Mouse (Mus musculus) brain, embryonic 14.5 days (tissue): ENCODE measurements around the gene Tert. TPM values are rescaled to one million over a fixed set of nuclear protein-coding genes. Genes with fewer than 3 reads are reported as not detected.

Experiments
- DNase-seq: peaks from one replicate; pipeline ENCODE4 v3.0.0-alpha.2; 2011; ENCODE audit warnings: low read depth
- CTCF ChIP-seq: fragments of 200-500 bp; IDR thresholded peaks from 2 replicates; pipeline ENCODE4 v1.5.1; 2012; ENCODE audit warnings: inconsistent platforms, mild to moderate bottlenecking, moderate library complexity, borderline replicate concordance; ENCODE audit not compliant: insufficient read depth, insufficient read length; ENCODE audit errors: extremely low read depth
- POLR2A ChIP-seq: fragments of 200-500 bp; IDR thresholded peaks from 2 replicates; pipeline ENCODE4 v1.6.1; 2012; ENCODE audit warnings: mild to moderate bottlenecking, inconsistent platforms, borderline replicate concordance; ENCODE audit not compliant: poor library complexity, insufficient read depth, insufficient read length, severe bottlenecking; ENCODE audit errors: extremely low read depth
- polyA plus RNA-seq: library from polyadenylated mRNA; depleted of rRNA; stranded (reverse); fragments of >200 nt; gene quantifications from 2 replicates; pipeline ENCODE4 v1.2.3, GENCODE M21; 2012; rRNA removed

Gene Tert
- polyA plus RNA-seq, 1 experiment, result 17.2 TPM

DNA sequence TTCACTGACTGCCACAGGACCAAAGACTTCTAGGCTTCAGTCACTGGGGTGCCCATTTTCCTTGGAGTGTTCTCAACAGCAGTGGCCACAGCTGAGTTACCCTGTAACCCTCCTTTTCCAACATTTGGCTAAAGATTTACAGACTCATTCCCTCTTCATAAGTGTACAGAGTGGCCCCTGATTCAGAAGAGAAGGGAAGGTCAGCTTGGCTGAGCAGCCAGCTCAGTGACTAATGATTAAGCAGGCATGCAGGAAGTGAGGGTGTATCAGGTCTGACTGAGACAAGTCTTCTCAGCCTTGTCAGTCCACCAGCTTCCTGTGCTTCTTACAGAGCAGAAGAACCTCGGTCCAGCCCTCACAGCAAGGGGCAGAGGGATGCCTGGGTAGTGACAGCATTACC lies 53.7 kb downstream of the Tert start:
- DNase-seq, result no peak
- no peak for TF ChIP-seq POLR2A
- TF ChIP-seq CTCF, result no peak

DNA sequence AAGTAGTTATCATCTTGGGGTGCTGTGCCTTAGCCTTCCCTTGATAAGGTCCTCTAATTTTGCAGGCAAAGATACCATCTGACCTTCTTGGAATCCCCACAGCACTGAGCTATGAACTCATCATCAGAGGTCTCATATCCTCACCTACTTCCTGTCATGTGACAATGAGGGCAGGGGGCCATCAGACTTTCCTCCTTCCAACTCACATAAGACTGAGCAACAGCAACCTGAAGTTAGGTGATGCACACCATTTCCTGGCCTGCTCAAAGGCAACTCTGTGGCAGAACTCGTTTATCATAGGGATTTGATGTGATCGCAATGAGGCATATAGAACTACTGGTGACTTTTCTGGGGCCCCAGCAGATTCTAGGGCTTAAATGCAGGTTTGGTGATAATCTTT lies 55.5 kb downstream of the Tert start:
- TF ChIP-seq POLR2A (no peak), CTCF (no peak)
- no peak for DNase-seq

DNA sequence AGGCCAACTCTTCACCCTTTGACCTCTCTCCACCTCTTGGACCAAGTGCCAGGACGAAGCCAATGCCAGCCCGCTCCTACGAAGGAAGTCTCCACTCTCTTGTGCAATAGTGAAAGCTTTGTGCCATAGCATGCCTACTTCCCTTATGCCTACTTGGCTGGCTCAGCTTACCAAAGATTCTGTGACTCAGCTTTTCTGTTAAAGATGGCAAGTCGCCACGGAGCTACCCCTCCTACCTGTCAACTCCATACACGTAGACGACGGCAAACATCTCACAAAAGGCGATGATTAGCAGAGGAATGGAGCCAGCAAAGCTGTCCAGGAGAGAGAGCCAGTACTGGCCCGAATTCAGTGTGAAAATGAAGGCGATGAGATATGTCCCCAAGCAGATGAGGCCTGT lies 57.0 kb downstream of the Tert start:
- no peak for TF ChIP-seq POLR2A
- no peak for TF ChIP-seq CTCF
- peak; percentile 23 for DNase-seq

DNA sequence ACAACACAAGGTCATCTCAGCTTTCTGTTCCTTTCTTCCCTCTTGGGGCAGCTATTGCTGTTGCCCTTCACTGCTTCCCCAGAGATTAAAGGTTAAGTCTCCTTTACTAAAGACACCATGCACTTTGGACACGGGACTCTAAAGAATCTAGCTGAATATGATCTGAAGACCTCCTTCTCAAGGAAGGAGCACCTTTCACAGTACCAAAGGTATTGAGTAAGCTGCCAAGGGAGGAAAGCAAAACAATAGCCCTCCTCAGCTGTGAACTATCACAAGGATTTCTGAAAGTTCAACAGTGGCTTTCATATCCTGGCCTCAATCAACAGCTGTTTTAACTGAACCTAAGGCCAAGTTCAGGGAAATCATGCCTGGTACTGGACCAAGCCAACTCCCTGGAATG lies 57.7 kb downstream of the Tert start:
- DNase-seq, result no peak
- no peak for TF ChIP-seq POLR2A
- no peak for TF ChIP-seq CTCF

DNA sequence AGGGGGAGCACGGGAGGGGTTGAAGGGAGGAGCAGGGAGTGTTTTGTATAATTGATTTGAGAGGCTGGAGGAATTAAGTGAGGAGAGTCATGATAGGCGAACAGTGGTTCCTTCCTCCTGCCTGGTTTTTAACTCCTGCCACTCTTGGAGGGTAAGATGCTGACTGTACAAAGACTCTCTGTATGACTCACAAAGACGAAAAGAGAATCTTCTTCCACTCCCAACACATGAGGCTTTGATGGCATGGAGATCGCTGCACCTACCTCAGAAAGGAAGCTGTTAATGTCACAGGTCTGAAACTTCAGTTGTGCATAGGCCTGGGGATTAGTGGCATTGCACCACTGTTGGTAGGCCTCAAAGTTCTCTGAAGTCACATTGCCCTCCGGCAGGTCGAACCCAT lies 58.8 kb downstream of the Tert start:
- TF ChIP-seq CTCF (no peak), POLR2A (no peak)
- DNase-seq, result no peak

DNA sequence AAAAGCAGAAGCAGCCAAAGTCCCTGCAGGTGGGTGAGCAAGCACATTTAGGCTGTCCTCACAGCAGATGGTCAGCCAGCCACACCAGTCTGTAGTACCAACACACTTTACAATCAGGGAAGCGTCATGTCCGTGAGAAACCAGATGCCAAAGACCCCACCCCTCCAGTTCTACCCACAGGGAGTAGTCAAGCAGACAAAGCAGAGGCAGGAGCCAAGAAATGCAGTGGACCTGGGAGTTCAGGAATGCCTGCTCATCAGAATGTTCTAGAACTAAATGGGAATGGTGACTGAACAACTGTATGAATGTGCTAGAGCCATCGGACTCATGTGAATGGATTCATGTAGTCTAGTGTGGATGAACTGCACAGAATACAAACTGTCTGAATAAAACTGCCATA lies 60.9 kb downstream of the Tert start:
- DNase-seq, result no peak
- TF ChIP-seq CTCF (no peak), POLR2A (no peak)

DNA sequence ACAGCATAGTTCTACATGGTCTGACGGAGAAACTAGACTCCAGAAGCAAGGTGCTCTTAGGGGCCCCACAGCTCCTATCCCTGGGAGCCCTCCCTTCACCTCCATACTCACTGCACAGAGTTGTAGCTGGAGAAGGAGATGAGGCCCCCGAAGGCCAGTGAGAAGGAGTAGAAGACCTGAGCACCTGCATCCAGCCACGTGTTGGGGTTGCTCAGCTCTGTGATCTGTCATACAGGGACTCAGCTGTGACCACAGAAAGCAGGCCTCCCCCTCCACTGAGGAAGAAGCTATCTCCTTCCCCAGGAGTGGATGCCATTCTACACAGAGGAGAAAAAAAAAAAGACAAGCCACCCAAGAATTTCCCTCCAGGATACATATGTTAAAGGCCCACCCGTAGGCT lies 62.2 kb downstream of the Tert start:
- TF ChIP-seq POLR2A, result no peak
- no peak for TF ChIP-seq CTCF
- DNase-seq, result no peak

DNA sequence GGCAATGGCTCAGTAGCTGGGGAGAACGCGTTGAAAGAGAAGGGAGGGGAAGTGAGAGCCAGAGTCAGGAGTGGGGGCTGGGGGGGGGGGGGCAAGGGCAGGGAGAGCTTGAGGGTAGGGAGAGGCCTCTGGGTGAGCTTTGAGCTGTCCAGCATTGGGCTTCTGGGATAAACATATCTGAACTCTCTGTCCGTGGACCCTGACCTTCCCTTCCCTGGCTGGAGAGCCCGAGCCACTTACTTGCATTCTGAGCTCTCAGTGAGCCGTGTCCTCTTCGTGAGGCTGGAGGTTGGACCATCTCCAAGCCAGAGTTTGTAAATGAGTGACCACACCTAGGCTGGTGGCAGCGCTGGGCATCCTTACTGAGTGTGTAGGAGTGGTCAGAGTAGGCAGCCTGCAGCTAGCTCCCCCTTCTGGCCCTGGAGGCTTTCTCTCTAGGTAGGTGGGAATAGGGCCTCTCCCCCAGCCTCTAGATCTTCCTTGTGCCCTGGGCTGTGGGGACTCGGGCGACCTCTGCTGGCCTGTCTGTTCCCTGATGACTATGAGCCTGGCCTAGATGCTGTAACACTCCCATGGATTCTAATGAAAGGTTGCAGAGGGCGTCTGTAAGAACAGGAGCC lies 65.6 kb downstream of the Tert start:
- DNase-seq, result peak; percentile 75
- peak; percentile 75 for TF ChIP-seq CTCF
- TF ChIP-seq POLR2A, result no peak

DNA sequence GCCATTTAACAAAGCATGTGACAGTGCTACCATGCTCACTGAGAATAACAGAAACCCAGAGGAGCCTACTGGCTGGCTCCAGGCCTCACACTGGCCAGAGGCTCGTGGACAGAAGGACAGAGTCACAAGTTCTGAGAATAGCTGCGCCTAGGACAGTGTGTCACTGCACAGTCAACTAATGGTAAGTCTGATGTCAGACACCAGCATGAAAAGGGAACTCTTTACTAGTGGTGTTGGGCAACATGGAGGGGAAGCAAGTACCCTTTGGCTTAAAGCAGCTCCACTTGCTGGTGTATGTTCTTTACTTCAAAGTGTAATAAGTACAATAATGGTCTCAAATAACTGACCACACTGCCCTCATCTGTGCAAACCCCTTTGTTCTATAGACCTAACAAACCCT lies 66.6 kb downstream of the Tert start:
- no peak for TF ChIP-seq CTCF
- no peak for TF ChIP-seq POLR2A
- no peak for DNase-seq

DNA sequence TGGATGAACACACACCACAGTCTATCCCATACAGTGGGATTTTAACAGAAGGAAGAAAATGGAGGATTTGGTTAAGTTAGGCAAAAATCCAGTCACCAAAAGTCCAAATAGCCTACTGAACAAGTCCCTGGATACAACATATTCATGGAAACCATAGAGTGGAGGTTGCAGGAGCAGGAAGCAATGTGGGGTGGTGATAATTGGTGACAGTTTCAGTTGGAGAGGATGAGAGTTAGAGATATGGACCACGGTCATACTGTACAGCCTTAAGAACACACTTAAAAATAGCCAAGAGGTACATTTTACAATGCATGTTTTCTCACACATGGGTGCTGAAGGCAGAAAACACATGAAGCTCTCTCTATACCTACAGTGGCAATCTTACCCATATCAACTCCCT lies 68.3 kb downstream of the Tert start:
- TF ChIP-seq POLR2A, result no peak
- no peak for TF ChIP-seq CTCF
- no peak for DNase-seq

DNA sequence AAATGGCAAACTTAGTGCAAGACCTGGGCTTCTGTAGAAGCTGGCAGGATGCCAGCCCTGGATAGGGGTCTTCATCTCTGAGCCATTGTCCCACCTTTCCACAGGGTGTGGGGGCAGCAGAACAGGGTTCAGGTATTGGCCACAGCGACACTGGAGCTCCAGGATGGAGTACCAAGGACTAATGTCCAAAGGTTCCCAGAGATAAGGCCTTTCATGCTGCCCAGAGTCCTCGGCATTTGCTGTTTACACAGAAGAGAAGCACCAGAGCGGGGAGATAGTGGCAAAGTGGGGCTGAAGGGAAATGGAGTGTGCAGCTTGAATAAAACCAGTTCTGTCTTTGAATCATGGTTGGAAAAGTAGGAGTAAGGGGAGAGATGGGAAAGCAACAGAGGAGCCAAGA lies 69.8 kb downstream of the Tert start:
- no peak for DNase-seq
- no peak for TF ChIP-seq CTCF
- TF ChIP-seq POLR2A, result no peak

Other genes starting within 250 kb of the Tert start
- gene Lpcat1, start 159.7 kb upstream of the Tert start, polyA plus RNA-seq, result 91.4 and 99.1 TPM in 2 replicates
- gene Slc6a3, start 90.2 kb upstream of the Tert start, polyA plus RNA-seq, result 2.4 and 2.7 TPM in 2 replicates
- 138 and 161 TPM in 2 replicates for gene Clptm1l, start 22.9 kb upstream of the Tert start, polyA plus RNA-seq
- gene Slc6a18, start 51.1 kb downstream of the Tert start, polyA plus RNA-seq, result not detected in 2 replicates
- 0.19 and 0.45 TPM in 2 replicates for gene Slc6a19, start 78.0 kb downstream of the Tert start, polyA plus RNA-seq
- gene Slc12a7, start 106.2 kb downstream of the Tert start, polyA plus RNA-seq, result 24.8 and 33.8 TPM in 2 replicates
- 14.6 and 19.3 TPM in 2 replicates for gene Nkd2, start 220.7 kb downstream of the Tert start, polyA plus RNA-seq